Mouse (Mus musculus) testis, postnatal 10 days (tissue): ENCODE results near the gene G6pc3.
A peak's percentile ranks its signal among the peaks of the same experiment; 100 is the strongest.

Source experiments
- DNase-seq: peaks from one replicate; pipeline ENCODE4 v3.0.0; 2021; ENCODE audit warnings: low spot score

G6pc3 gene

GRCm38 (mm10) chr11:102218783-102219182, 29.4 kb downstream of the G6pc3 start:
- DNase-seq: peak; percentile 96

GRCm38 (mm10) chr11:102219247-102219993, 30.0 kb downstream of the G6pc3 start:
- peak; percentile 55 for DNase-seq

- peak; percentile 82 for DNase-seq
These were observed 30.6 kb downstream of the G6pc3 start for GRCm38 (mm10) chr11:102219994-102220346.

GRCm38 (mm10) chr11:102220451-102220850, 31.0 kb downstream of the G6pc3 start:
- peak; percentile 57 for DNase-seq

- DNase-seq: peak; percentile 41
These were observed 32.0 kb downstream of the G6pc3 start for GRCm38 (mm10) chr11:102221243-102221953.

- peak; percentile 51 for DNase-seq
These were observed 32.5 kb downstream of the G6pc3 start for GRCm38 (mm10) chr11:102221954-102222351.

GRCm38 (mm10) chr11:102223166-102223565, 33.7 kb downstream of the G6pc3 start:
- DNase-seq: peak; percentile 64

- DNase-seq: no peak
These were observed 35.3 kb downstream of the G6pc3 start for GRCm38 (mm10) chr11:102224686-102225085.

GRCm38 (mm10) chr11:102225221-102225620, 35.8 kb downstream of the G6pc3 start:
- DNase-seq: no peak

GRCm38 (mm10) chr11:102226067-102226978, 36.9 kb downstream of the G6pc3 start:
- no peak for DNase-seq

GRCm38 (mm10) chr11:102227270-102228190, 38.1 kb downstream of the G6pc3 start:
- no peak for DNase-seq

GRCm38 (mm10) chr11:102228191-102228545, 38.7 kb downstream of the G6pc3 start:
- DNase-seq: no peak

GRCm38 (mm10) chr11:102228646-102229268, 39.3 kb downstream of the G6pc3 start:
- no peak for DNase-seq

GRCm38 (mm10) chr11:102229331-102229953, 40.0 kb downstream of the G6pc3 start:
- DNase-seq: no peak

- peak; percentile 98 for DNase-seq
These were observed 40.8 kb downstream of the G6pc3 start, which contains the start of gene Hdac5 for GRCm38 (mm10) chr11:102230006-102230741. Hdac5 (minus strand) TSS chr11:102230166.

GRCm38 (mm10) chr11:102236022-102236421, 46.6 kb downstream of the G6pc3 start:
- no peak for DNase-seq

- no peak for DNase-seq
These were observed 51.2 kb downstream of the G6pc3 start for GRCm38 (mm10) chr11:102240636-102241035.

GRCm38 (mm10) chr11:102241246-102241645, 51.8 kb downstream of the G6pc3 start:
- DNase-seq: no peak

- no peak for DNase-seq
These were observed 52.5 kb downstream of the G6pc3 start for GRCm38 (mm10) chr11:102241874-102242273.
